ENCODE assay signal across 9 mouse cellular contexts in the genomic region with DNA sequence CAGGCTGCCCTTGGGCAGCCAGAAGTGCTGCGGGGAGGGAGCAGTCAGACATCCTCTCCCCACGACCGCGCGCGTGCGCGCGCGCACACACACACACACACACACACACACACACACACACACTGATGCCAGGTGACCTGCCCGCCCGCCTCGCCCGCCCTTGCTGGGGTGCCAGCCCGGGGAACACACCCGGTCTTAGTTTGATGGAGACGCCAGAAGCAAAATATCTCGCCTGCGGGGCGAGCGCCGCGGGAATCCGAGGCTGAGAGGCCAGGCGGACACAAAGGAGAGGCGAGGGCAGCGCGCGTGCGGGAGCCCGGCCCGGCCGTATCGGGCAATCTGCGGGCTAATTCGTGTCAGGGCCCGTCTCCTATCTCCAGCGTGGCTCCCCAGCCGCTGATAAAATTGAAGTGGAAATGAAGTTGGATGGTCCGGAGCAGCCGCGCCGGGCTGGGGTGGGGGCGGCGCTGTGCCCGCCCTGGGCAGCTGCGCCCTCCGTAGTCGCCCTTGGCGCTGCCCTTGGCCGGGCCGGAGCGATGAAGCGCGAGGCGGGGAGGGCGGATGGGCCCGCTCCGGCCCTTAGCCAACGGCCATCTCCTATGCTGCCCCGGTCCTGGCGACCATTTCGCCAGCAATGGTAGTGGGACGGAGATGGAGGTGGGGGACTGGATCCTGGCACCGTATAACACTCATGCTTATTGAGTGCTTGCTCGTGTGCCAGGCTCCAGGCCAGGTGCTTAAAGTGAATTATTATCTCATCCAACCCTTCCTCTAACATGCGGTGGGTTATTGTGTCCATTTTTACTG.
DNase-seq lines count a peak whose midpoint lies in the region; ATAC-seq and TF ChIP-seq lines count a peak whose summit lies in the region.
"Had no signal": no experiment of that assay in that cellular context is flagged by ENCODE, and none has a peak within 500 bp of the region (broad histone marks: within the 10 kb centered on the region; RNA-seq: fewer than 3 reads in every experiment).

No protein-coding gene starts in this region.

- H3K4me2 ChIP-seq in embryonic facial prominence, embryonic 12.5 days (replicated peaks) = peak overlapping the region; percentile 87
- H3K4me2 ChIP-seq in hindbrain, embryonic 12.5 days (replicated peaks) = peak overlapping the region; percentile 89
- peak overlapping the region; percentile 93 for H3K4me2 ChIP-seq in limb, embryonic 13.5 days (replicated peaks)

- no peak for DNase-seq in ES-E14 (ENCODE audit: low read depth, low spot score)
- peak; percentile 57 for DNase-seq in adrenal gland, adult 2 months
- DNase-seq in right cerebral cortex, adult 18-20 months = peak; percentile 7
- no peak for DNase-seq in spleen, postnatal 36 days (ENCODE audit: low spot score in 2 of 2)
- DNase-seq in urinary bladder, adult 2 months (ENCODE audit: low spot score) = no peak

- no peaks in the 10 kb centered on the region for H3K9me3 ChIP-seq in ES-E14 (ENCODE audit: control insufficient read depth, insufficient read depth, low read depth, low read length)
- H3K9me3 ChIP-seq in embryonic facial prominence, embryonic 12.5 days = peaks cover 5% of the 10 kb centered on the region; the same call in 1 of the 2 replicates
- 0 out of 2 replicates have a peak, but pooled peaks cover 5% of the 10 kb centered on the region for H3K9me3 ChIP-seq in hindbrain, embryonic 12.5 days (replicated peaks)
- 0 out of 2 replicates have a peak, but pooled peaks cover 2% of the 10 kb centered on the region for H3K9me3 ChIP-seq in limb, embryonic 13.5 days

- no peak for ATAC-seq in embryonic facial prominence, embryonic 12.5 days (ENCODE audit: insufficient number of reproducible peaks, insufficient read depth, low FRiP score, low TSS enrichment)
- peak; percentile 54; the same call in 1 of the 2 replicates for ATAC-seq in hindbrain, embryonic 12.5 days (ENCODE audit: low FRiP score)
- no peak for ATAC-seq in limb, embryonic 13.5 days (ENCODE audit: low FRiP score, low read depth)

- H3K4me3 ChIP-seq in ES-E14 (ENCODE audit: insufficient read depth in 1 of 2, low read depth in 1 of 2, low read length in 2 of 2, poor library complexity in 1 of 2, severe bottlenecking in 1 of 2) = peak overlapping the region; percentile 53 to 69
- peak overlapping the region; percentile 47 for H3K4me3 ChIP-seq in embryonic facial prominence, embryonic 12.5 days
- peak overlapping the region; percentile 47 for H3K4me3 ChIP-seq in hindbrain, embryonic 12.5 days
- peak overlapping the region; percentile 55 for H3K4me3 ChIP-seq in limb, embryonic 13.5 days

- H3K27ac ChIP-seq in ES-E14 (ENCODE audit: insufficient read depth, low read depth, low read length, poor library complexity, severe bottlenecking) = no peak overlapping the region
- H3K27ac ChIP-seq in embryonic facial prominence, embryonic 12.5 days = no peak overlapping the region
- H3K27ac ChIP-seq in hindbrain, embryonic 12.5 days = peak overlapping the region; percentile 89
- H3K27ac ChIP-seq in limb, embryonic 13.5 days = no peak overlapping the region
- H3K27ac ChIP-seq: macrophage had no signal

- H3K27me3 ChIP-seq in embryonic facial prominence, embryonic 12.5 days = peaks cover 61% of the 10 kb centered on the region
- H3K27me3 ChIP-seq in hindbrain, embryonic 12.5 days = peaks cover 51% of the 10 kb centered on the region
- peaks cover 79% of the 10 kb centered on the region for H3K27me3 ChIP-seq in limb, embryonic 13.5 days

- in situ Hi-C loops in ES-E14 (cut with MboI; ENCODE audit: low sequenced_read_pairs in 2 of 2, unreplicated experiment in 2 of 2) = no loop called here

- 3% methylated on average over 55 of the region's 67 CpGs for WGBS in embryonic facial prominence, embryonic 12.5 days
- WGBS in hindbrain, embryonic 12.5 days = 2% methylated on average over 66 of the region's 67 CpGs
- WGBS in limb, embryonic 13.5 days = 2% methylated on average over 58 of the region's 67 CpGs

- H3K9ac ChIP-seq in ES-E14 (ENCODE audit: insufficient read depth, low read depth, low read length, poor library complexity, severe bottlenecking) = peak overlapping the region; percentile 44; the same call in 1 of the 2 replicates
- peak overlapping the region; percentile 67 for H3K9ac ChIP-seq in embryonic facial prominence, embryonic 12.5 days
- peak overlapping the region; percentile 85 for H3K9ac ChIP-seq in hindbrain, embryonic 12.5 days
- peak overlapping the region; percentile 75 for H3K9ac ChIP-seq in limb, embryonic 13.5 days

- no peaks in the 10 kb centered on the region for H3K36me3 ChIP-seq in ES-E14 (ENCODE audit: control insufficient read depth, insufficient read depth, low read length, poor library complexity, severe bottlenecking)
- H3K36me3 ChIP-seq in embryonic facial prominence, embryonic 12.5 days = no peaks in the 10 kb centered on the region
- no peaks in the 10 kb centered on the region for H3K36me3 ChIP-seq in hindbrain, embryonic 12.5 days
- H3K36me3 ChIP-seq in limb, embryonic 13.5 days = no peaks in the 10 kb centered on the region

- peaks cover 6% of the 10 kb centered on the region in 2 experiments; a peak in 3 of 4 replicates for H3K4me1 ChIP-seq in ES-E14 (ENCODE audit: control insufficient read depth in 2 of 2, insufficient read depth in 2 of 2, low read length in 2 of 2, poor library complexity in 1 of 2)
- no peaks in the 10 kb centered on the region for H3K4me1 ChIP-seq in embryonic facial prominence, embryonic 12.5 days
- H3K4me1 ChIP-seq in hindbrain, embryonic 12.5 days = peaks cover 37% of the 10 kb centered on the region
- H3K4me1 ChIP-seq in limb, embryonic 13.5 days = peaks cover 10% of the 10 kb centered on the region; the same call in 1 of the 2 replicates

TF ChIP-seq in ES-E14, 5 proteins besides CTCF, POLR2A, EP300 and RAD21:
- TF ChIP-seq HCFC1 (IDR thresholded peaks at IDR 0.05; ENCODE audit: borderline replicate concordance, insufficient read depth, low read length) (no peak), ZNF384 (IDR thresholded peaks at IDR 0.05; ENCODE audit: low read depth, low read length) (no peak), MAFK (IDR thresholded peaks at IDR 0.05; ENCODE audit: insufficient read depth, low read depth, low read length) (no peak), CHD2 (IDR thresholded peaks at IDR 0.05; ENCODE audit: low read depth, low read length) (no peak), ZC3H11A (IDR thresholded peaks at IDR 0.05; ENCODE audit: borderline replicate concordance, low read depth, low read length) (no peak)
TF ChIP-seq in ES-E14: peak in this region for 0.

Comparison
In these comparisons a context has a peak if more than half of its experiments do, and no peak if none do; other contexts are left out.
1. DNase-seq: peak in adrenal gland, adult 2 months (single experiment) and right cerebral cortex, adult 18-20 months (single experiment); none in ES-E14 (single experiment), spleen, postnatal 36 days (0 of 2) and urinary bladder, adult 2 months (single experiment).
2. Peak in every context shown above with its lines, with median percentiles within 50 percentile points of each other: H3K4me3 ChIP-seq, H3K9ac ChIP-seq and H3K4me2 ChIP-seq.